Mouse (Mus musculus): ENCODE results near the gene Sox5.

- TF ChIP-seq CTCF (IDR thresholded peaks at IDR 0.05; ENCODE audit: low read depth) (no peak), EP300 (IDR thresholded peaks at IDR 0.05; ENCODE audit: low read depth) (no peak)
These were observed 318.1 kb downstream of the Sox5 start for GRCm38 (mm10) chr6:144463691-144464090.

All from heart, postnatal 0 days (tissue).